Comparison of ENCODE assay signal across 20 mouse cellular contexts in the genomic region with DNA sequence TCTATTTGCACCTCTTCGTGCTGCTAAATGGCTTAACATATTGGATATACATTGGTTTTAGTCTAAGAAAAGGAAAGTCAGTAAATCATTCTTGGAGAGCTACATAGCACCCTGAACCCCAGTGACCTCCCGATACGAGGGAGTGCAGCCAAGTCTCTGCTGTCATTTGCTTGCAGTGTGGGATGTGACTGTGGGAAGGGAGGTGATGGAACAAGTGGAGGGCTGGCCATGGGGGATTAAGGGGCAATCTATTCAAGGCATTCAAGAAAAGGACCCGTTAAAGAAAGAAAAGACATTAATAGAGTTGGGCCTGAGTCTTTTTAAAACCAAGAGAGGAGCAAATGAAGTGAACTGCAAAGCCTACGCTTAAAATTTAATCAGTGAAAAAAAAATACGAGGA.
DNase-seq lines count a peak whose midpoint lies in the region; ATAC-seq and TF ChIP-seq lines count a peak whose summit lies in the region.
"Had no signal": no experiment of that assay in that cellular context is flagged by ENCODE, and none has a peak within 500 bp of the region (broad histone marks: within the 10 kb centered on the region; RNA-seq: fewer than 3 reads in every experiment).

No protein-coding gene starts in this region.

- no peak overlapping the region for H3K4me3 ChIP-seq in kidney, postnatal 0 days (replicated peaks; ENCODE audit: low read depth, low read length)
- no peak overlapping the region for H3K4me3 ChIP-seq in midbrain, embryonic 12.5 days
- no peak overlapping the region for H3K4me3 ChIP-seq in midbrain, embryonic 16.5 days (ENCODE audit: low read depth, low read length)
- H3K4me3 ChIP-seq in forebrain, embryonic 14.5 days (ENCODE audit: low read depth, low read length) = no peak overlapping the region
- H3K4me3 ChIP-seq: limb, embryonic 13.5 days; liver, embryonic 13.5 days; lung, embryonic 15.5 days; stomach, embryonic 15.5 days had no signal

- no peak for ATAC-seq in kidney, postnatal 0 days (replicated peaks; ENCODE audit: low FRiP score, low read depth)
- no peak for ATAC-seq in midbrain, embryonic 12.5 days (ENCODE audit: low FRiP score, low read depth)
- no peak for ATAC-seq in midbrain, embryonic 16.5 days
- ATAC-seq in forebrain, embryonic 14.5 days = 0 out of 2 replicates have a peak, but pooled peaks have one; percentile 43
- ATAC-seq: activated CD4-positive, CD25-positive, alpha-beta regulatory T cell, adult 4 months had no signal

- H3K9me3 ChIP-seq in kidney, postnatal 0 days (replicated peaks; ENCODE audit: low read length) = no peaks in the 10 kb centered on the region
- H3K9me3 ChIP-seq in midbrain, embryonic 12.5 days = no peaks in the 10 kb centered on the region
- H3K9me3 ChIP-seq in midbrain, embryonic 16.5 days (replicated peaks; ENCODE audit: control insufficient read depth, low read length, poor library complexity, severe bottlenecking) = no peaks in the 10 kb centered on the region
- no peaks in the 10 kb centered on the region for H3K9me3 ChIP-seq in forebrain, embryonic 14.5 days (replicated peaks; ENCODE audit: control insufficient read depth, low read length)
- H3K9me3 ChIP-seq: G1E; limb, embryonic 13.5 days; liver, embryonic 13.5 days; lung, embryonic 15.5 days; stomach, embryonic 15.5 days had no signal

- TF ChIP-seq CTCF in kidney, postnatal 0 days (IDR thresholded peaks at IDR 0.05; ENCODE audit: low read depth) = no peak

- H3K4me2 ChIP-seq in kidney, postnatal 0 days (ENCODE audit: low read length) = no peak overlapping the region
- 0 out of 2 replicates have a peak overlapping the region, but pooled peaks have one; percentile 2 for H3K4me2 ChIP-seq in midbrain, embryonic 12.5 days (replicated peaks)
- H3K4me2 ChIP-seq in midbrain, embryonic 16.5 days (ENCODE audit: low read length) = no peak overlapping the region
- H3K4me2 ChIP-seq in forebrain, embryonic 14.5 days (ENCODE audit: low read length) = no peak overlapping the region
- H3K4me2 ChIP-seq: limb, embryonic 13.5 days; liver, embryonic 13.5 days; lung, embryonic 15.5 days; stomach, embryonic 15.5 days had no signal

- peak; percentile 36 for DNase-seq in adrenal gland, postnatal 10 days
- DNase-seq in adrenal gland, postnatal 4 days (ENCODE audit: low spot score in 2 of 2) = no peak
- DNase-seq in kidney, postnatal 0 days (ENCODE audit: low spot score) = peak; percentile 52
- no peak for DNase-seq in kidney, postnatal 25 days
- no peak for DNase-seq in forebrain, embryonic 14.5 days (ENCODE audit: low spot score)
- no peak for DNase-seq in cerebellum, adult 11 months
- DNase-seq: cerebellum, adult 8-10 months; gastrocnemius, postnatal 36 days; kidney, adult 11 months; liver, embryonic 13.5 days; retina, postnatal 1 day; thymus, adult 2 months had no signal

- no peak overlapping the region for H3K9ac ChIP-seq in kidney, postnatal 0 days (ENCODE audit: low read depth, low read length)
- no peak overlapping the region for H3K9ac ChIP-seq in midbrain, embryonic 12.5 days (replicated peaks)
- H3K9ac ChIP-seq in midbrain, embryonic 16.5 days (ENCODE audit: low read depth, low read length) = no peak overlapping the region
- no peak overlapping the region for H3K9ac ChIP-seq in forebrain, embryonic 14.5 days (ENCODE audit: low read length)
- H3K9ac ChIP-seq: limb, embryonic 13.5 days; liver, embryonic 13.5 days; lung, embryonic 15.5 days; stomach, embryonic 15.5 days had no signal

- 30% methylated on average over 6 of the region's 6 CpGs for WGBS in kidney, postnatal 0 days
- WGBS in midbrain, embryonic 12.5 days = 10% methylated on average over 6 of the region's 6 CpGs
- WGBS in midbrain, embryonic 16.5 days = 15% methylated on average over 6 of the region's 6 CpGs
- WGBS in forebrain, embryonic 14.5 days = 5% methylated on average over 6 of the region's 6 CpGs

- no peak overlapping the region for H3K27ac ChIP-seq in kidney, postnatal 0 days
- H3K27ac ChIP-seq in midbrain, embryonic 12.5 days (replicated peaks) = no peak overlapping the region
- no peak overlapping the region for H3K27ac ChIP-seq in midbrain, embryonic 16.5 days (ENCODE audit: low read length)
- H3K27ac ChIP-seq in forebrain, embryonic 14.5 days (ENCODE audit: low read depth, low read length) = no peak overlapping the region
- H3K27ac ChIP-seq: limb, embryonic 13.5 days; liver, embryonic 13.5 days; lung, embryonic 15.5 days; macrophage; stomach, embryonic 15.5 days had no signal

- H3K27me3 ChIP-seq in kidney, postnatal 0 days (ENCODE audit: insufficient read depth, low read length) = no peaks in the 10 kb centered on the region
- peaks cover 9% of the 10 kb centered on the region; the same call in 1 of the 2 replicates for H3K27me3 ChIP-seq in midbrain, embryonic 12.5 days
- no peaks in the 10 kb centered on the region for H3K27me3 ChIP-seq in midbrain, embryonic 16.5 days (ENCODE audit: control insufficient read depth, insufficient read depth, low read depth, low read length)
- H3K27me3 ChIP-seq in forebrain, embryonic 14.5 days (replicated peaks; ENCODE audit: control insufficient read depth, insufficient read depth, low read length) = no peaks in the 10 kb centered on the region
- H3K27me3 ChIP-seq: limb, embryonic 13.5 days; liver, embryonic 13.5 days; lung, embryonic 15.5 days; stomach, embryonic 15.5 days had no signal

- H3K4me1 ChIP-seq in kidney, postnatal 0 days (replicated peaks; ENCODE audit: insufficient read depth, low read length) = no peaks in the 10 kb centered on the region
- H3K4me1 ChIP-seq in midbrain, embryonic 12.5 days = peaks cover 26% of the 10 kb centered on the region
- peaks cover 15% of the 10 kb centered on the region for H3K4me1 ChIP-seq in midbrain, embryonic 16.5 days (ENCODE audit: control insufficient read depth, insufficient read depth, low read length)
- H3K4me1 ChIP-seq in forebrain, embryonic 14.5 days (ENCODE audit: control insufficient read depth, insufficient read depth, low read length) = peaks cover 18% of the 10 kb centered on the region
- H3K4me1 ChIP-seq: liver, embryonic 13.5 days; lung, embryonic 15.5 days; stomach, embryonic 15.5 days had no signal

- no peaks in the 10 kb centered on the region for H3K36me3 ChIP-seq in kidney, postnatal 0 days (ENCODE audit: insufficient read depth, low read length)
- H3K36me3 ChIP-seq in midbrain, embryonic 12.5 days = no peaks in the 10 kb centered on the region
- no peaks in the 10 kb centered on the region for H3K36me3 ChIP-seq in midbrain, embryonic 16.5 days (ENCODE audit: control insufficient read depth, insufficient read depth, low read length)
- no peaks in the 10 kb centered on the region for H3K36me3 ChIP-seq in forebrain, embryonic 14.5 days (ENCODE audit: control insufficient read depth, insufficient read depth, low read length)
- H3K36me3 ChIP-seq: G1E; liver, embryonic 13.5 days; lung, embryonic 15.5 days; stomach, embryonic 15.5 days had no signal

Comparison
In these comparisons a context has a peak if more than half of its experiments do, and no peak if none do; other contexts are left out.
1. DNase-seq: peak in adrenal gland, postnatal 10 days (single experiment) and kidney, postnatal 0 days (single experiment); none in adrenal gland, postnatal 4 days (0 of 2), kidney, postnatal 25 days (0 of 2), forebrain, embryonic 14.5 days (single experiment) and cerebellum, adult 11 months (single experiment).